Mouse (Mus musculus) small intestine, adult 2 months (tissue): ENCODE measurements around the gene Cbfb. TPM values are rescaled to one million over a fixed set of nuclear protein-coding genes. Genes with fewer than 3 reads are reported as not detected.
A peak's percentile ranks its signal among the peaks of the same experiment; 100 is the strongest.

Source experiments
- H3K27ac ChIP-seq: fragments of 200-500 bp; 2 replicates; pipeline ENCODE4 v1.5.1; 2012; ENCODE audit warnings: low read depth, low read length, control low read depth, inconsistent platforms; ENCODE audit not compliant: insufficient read depth
- H3K27me3 ChIP-seq: fragments of 200-500 bp; 2 replicates; pipeline ENCODE4 v1.6.1; 2012; ENCODE audit warnings: mild to moderate bottlenecking, moderate library complexity, low read length, inconsistent platforms; ENCODE audit not compliant: control insufficient read depth, insufficient read depth
- H3K36me3 ChIP-seq: fragments of 200-500 bp; 2 replicates; pipeline ENCODE4 v1.6.1; 2012; ENCODE audit warnings: mild to moderate bottlenecking, low read length, control low read depth, inconsistent platforms; ENCODE audit not compliant: control insufficient read depth, insufficient read depth
- H3K4me1 ChIP-seq: fragments of 200-500 bp; 2 replicates; pipeline ENCODE4 v1.6.1; 2012; ENCODE audit warnings: low read length, inconsistent platforms, mixed read lengths; ENCODE audit not compliant: control insufficient read depth, insufficient read depth, insufficient read length
- H3K4me3 ChIP-seq: fragments of 200-500 bp; 2 replicates; pipeline ENCODE4 v1.5.1; 2012; ENCODE audit warnings: low read depth, mild to moderate bottlenecking, control low read depth, inconsistent platforms, low read length, moderate library complexity
- CTCF ChIP-seq: fragments of 200-500 bp; IDR thresholded peaks from 2 replicates; pipeline ENCODE4 v1.5.1; 2012; ENCODE audit warnings: low read depth, mild to moderate bottlenecking, control low read depth, inconsistent platforms, low read length, moderate library complexity, mixed read lengths; ENCODE audit not compliant: insufficient replicate concordance, insufficient read length; ENCODE audit errors: extremely low read depth
- POLR2A ChIP-seq: fragments of 200-500 bp; IDR thresholded peaks from 2 replicates; pipeline ENCODE4 v1.6.1; 2012; ENCODE audit warnings: low read depth, mild to moderate bottlenecking, control low read depth, inconsistent platforms, low read length, moderate library complexity
- WGBS: fragments of 180-500 bp; shearing (Covaris S2); methylation state at CpG from one replicate; pipeline ENCODE4 v1.1.7; 2018; 5-methylcytosine and 5-hydroxymethylcytosine counted together
- polyA plus RNA-seq: library from polyadenylated mRNA; depleted of rRNA; stranded (reverse); fragments of >200 nt; gene quantifications from 2 replicates; pipeline ENCODE4 v1.2.3, GENCODE M21; 2012; rRNA removed

The Cbfb gene
- polyA plus RNA-seq, 1 experiment: 2.9 TPM

DNA sequence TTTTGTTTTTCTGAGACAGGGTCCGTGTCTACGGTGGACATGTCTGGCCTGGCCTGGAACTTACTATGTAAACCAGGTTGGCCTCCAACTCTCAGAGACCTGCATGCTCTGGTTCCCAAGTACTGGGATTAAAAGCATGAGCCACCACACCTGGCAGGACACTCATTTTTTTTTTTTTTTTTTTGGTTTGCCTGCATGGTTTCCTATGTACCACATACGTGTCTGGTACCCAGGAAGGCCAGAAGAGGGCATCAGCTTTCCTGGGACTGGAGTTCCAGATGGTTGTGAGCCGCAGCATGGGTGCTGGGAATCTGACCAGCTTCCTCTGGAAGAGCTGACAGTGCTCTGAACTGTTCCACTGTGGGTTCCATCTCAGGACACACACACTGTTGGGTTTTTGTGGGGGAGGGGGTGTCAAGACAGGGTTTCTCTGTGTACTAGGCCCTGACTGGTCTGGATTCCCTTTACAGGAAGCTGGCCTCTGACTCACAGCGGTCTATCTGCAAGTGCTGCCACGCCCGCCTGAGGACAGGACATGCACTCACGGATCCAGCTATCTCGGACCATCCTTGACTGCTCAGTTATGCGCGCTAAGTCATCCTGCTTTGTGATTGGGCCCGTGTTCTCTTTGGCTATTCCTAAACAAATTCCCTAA lies 91.0 kb downstream of the Cbfb start:
- 79% methylated on average over 12 of the region's 12 CpGs for WGBS
- Histone ChIP-seq H3K27ac (peak overlapping the region; percentile 62), H3K27me3 (no peaks in the 10 kb centered on the region), H3K36me3 (peaks cover 13% of the 10 kb centered on the region), H3K4me1 (peaks cover 30% of the 10 kb centered on the region), H3K4me3 (no peak overlapping the region)
- peak; percentile 14; the same call in 1 of the 2 replicates for TF ChIP-seq CTCF
- TF ChIP-seq POLR2A: no peak

DNA sequence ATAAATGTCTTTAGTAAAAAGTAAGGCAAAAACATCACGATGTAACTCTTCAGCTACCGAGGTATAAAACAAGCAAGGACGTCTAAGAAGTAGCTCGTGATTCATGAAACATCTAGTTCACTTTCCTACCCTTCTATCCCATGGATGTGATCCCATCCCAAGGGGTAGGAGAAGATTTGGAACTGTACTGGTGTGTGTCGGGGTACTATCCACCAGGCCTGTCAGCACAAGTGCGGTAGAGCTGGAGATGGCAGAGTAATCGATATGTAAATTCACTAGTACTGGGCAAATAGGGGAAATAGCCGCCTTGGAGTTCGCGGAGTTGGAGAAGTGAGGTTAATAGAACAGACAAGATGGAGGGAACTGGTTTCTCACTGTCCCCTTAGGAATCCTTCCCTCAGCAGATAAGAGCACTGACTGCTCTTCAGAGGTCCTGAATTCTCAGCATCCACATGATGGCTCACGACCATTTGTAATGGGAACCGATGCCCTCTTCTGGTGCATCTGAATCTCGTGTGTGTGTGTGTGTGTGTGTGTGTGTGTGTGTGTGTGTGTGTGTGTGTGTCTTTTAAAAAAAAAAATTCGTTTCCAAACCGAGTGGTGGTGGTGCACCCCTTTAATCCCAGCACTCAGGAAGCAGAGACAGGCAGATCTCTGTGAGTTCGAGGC lies 92.9 kb downstream of the Cbfb start:
- 31% methylated on average over 16 of the region's 16 CpGs for WGBS
- peak overlapping the region; percentile 99 for H3K4me3 ChIP-seq
- no peaks in the 10 kb centered on the region for H3K27me3 ChIP-seq

DNA sequence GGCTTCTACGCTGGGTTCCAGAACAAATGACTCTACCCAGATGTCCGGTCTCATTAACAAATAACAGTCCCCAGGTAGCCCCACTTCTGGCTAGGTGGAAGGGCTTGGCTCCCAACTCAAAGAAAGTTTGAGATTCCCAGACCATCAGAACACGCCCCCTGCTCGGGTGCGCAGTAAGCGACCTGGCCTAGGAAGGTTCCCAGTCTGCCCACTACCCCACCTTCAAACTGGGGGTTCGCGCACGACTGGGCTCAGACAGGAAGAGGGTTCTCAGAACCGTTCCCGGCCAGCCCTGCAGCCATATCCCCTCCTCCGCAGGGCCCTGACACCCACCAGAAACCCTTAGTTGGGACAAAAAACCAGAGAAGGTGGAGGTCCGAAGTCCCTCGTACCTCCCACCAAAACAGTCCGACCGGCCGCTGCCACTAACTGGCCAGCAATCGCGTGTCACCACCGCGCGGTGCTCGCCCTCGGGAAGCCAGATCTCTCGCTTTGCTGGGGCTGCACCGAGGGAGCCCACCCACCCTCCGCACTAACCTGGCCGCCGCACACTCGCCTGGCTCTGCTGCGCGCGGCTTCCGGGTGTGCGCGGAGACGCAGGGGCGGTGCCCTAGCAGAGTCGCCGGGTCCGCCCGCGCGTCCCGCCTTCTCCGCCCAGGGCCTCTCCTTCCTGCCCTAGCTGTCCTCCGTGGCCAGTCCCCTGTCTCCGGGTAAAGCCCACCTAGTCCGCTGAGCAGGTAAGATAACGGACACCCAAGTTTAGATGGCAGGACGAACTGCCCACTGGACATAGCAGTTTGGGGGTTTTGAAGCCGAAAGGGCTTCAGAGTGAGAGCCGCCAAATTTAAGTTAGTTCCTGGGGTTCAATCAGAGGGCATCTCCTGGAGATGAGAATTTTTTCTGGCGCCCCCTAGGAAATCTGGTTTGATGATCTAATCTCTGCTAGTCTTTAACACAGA lies 93.8 kb downstream of the Cbfb start, which contains the start of the genes Tradd and Fbxl8:
Tradd (minus strand) TSS at position 586 of the 959 bp plus-strand sequence.
Fbxl8 (plus strand) TSS at position 625 of the 959 bp plus-strand sequence.
- Histone ChIP-seq H3K4me1 (peaks cover 34% of the 10 kb centered on the region), H3K27me3 (no peaks in the 10 kb centered on the region), H3K36me3 (peaks cover 21% of the 10 kb centered on the region), H3K27ac (peak within 1 kb of the TSS; percentile 86), H3K4me3 (peak within 1 kb of the TSS; percentile 99)
- 0 out of 2 replicates have a peak, but pooled peaks have one; percentile 15 for TF ChIP-seq CTCF
- peak; percentile 76 for TF ChIP-seq POLR2A
- under 1% methylated on average over 54 of the region's 54 CpGs for WGBS

More for the DNA sequence above, 92.9 kb downstream of the Cbfb start:
- TF ChIP-seq CTCF (no peak), POLR2A (no peak)
- Histone ChIP-seq H3K27ac (peak overlapping the region; percentile 86), H3K4me1 (peaks cover 32% of the 10 kb centered on the region), H3K36me3 (peaks cover 25% of the 10 kb centered on the region)

DNA sequence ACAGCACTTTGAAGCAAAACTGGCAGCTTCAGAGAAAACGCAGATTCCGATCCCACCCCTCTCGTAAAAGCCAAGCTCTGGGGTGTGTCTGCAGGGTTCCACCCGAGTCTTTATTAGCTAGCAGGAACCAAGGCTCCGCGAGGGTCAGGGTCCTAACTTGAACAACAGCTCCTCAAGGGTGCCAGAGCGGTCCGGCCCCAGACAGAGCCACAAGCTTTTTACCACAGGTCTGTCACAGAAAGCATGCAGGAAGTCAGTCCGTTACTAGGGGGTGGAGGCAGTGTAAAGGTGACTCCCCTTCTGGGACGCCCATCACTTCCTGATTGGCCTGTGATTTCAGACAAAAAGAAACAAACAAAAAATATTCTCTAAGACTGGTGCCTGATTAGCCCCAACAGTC lies 94.7 kb downstream of the Cbfb start:
- H3K27ac ChIP-seq: peak overlapping the region; percentile 81
- H3K4me1 ChIP-seq: peaks cover 32% of the 10 kb centered on the region
- 0 out of 2 replicates have a peak, but pooled peaks cover under 1% of the 10 kb centered on the region for H3K27me3 ChIP-seq
- H3K4me3 ChIP-seq: peak overlapping the region; percentile 99
- H3K36me3 ChIP-seq: peaks cover 19% of the 10 kb centered on the region
- 4% methylated on average over 10 of the region's 10 CpGs for WGBS
- TF ChIP-seq POLR2A: no peak; the same call in 1 of the 2 replicates
- no peak for TF ChIP-seq CTCF

DNA sequence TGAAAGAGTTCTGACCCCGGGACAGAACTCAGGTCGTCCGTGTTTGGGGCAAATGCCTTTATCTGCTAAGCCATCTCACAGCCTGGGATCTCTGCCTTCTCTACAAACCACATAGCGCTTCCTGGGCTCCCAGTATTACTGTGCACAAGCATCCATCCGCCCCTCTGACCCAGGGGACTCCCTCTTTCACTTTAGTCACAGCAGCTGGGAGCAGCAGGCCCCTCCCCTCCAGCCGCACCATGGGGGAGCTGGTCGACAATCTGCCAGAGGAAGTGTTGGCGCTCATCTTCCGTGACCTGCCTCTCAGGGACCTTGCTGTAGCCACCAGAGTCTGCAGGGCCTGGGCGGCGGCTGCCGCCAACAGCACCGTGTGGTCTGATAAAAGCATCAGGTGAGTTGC lies 96.3 kb downstream of the Cbfb start:
- no peak for TF ChIP-seq CTCF
- TF ChIP-seq POLR2A: no peak
- Histone ChIP-seq H3K4me1 (peaks cover 24% of the 10 kb centered on the region), H3K4me3 (no peak overlapping the region), H3K36me3 (peaks cover 19% of the 10 kb centered on the region), H3K27me3 (peaks cover 7% of the 10 kb centered on the region), H3K27ac (no peak overlapping the region)
- 73% methylated on average over 13 of the region's 13 CpGs for WGBS

Other genes with a start within 250 kb of the Cbfb start
- gene Ces2e, start 244.4 kb upstream of the Cbfb start, polyA plus RNA-seq: 386 and 713 TPM in 2 replicates
- 0.13 TPM in 2 replicates for gene Ces2f, start 223.3 kb upstream of the Cbfb start, polyA plus RNA-seq
- gene Ces2g, start 209.0 kb upstream of the Cbfb start, polyA plus RNA-seq: 4.5 and 33.3 TPM in 2 replicates
- gene Ces2h, start 169.8 kb upstream of the Cbfb start, polyA plus RNA-seq: 0.24 and 0.43 TPM in 2 replicates
- 0.22 and 1.3 TPM in 2 replicates for gene Ces3a, start 122.1 kb upstream of the Cbfb start, polyA plus RNA-seq
- gene Ces3b, start 86.9 kb upstream of the Cbfb start, polyA plus RNA-seq: 0.18 TPM in 1 of 2 replicates, not detected in the other
- gene Ces4a, start 38.9 kb upstream of the Cbfb start, polyA plus RNA-seq: not detected in 2 replicates
- gene D230025D16Rik, start 54.5 kb downstream of the Cbfb start, polyA plus RNA-seq: 6.3 and 9.4 TPM in 2 replicates
- 8.6 and 13.8 TPM in 2 replicates for gene B3gnt9, start 84.5 kb downstream of the Cbfb start, polyA plus RNA-seq
- 62.7 and 112 TPM in 2 replicates for gene Tradd, start 93.9 kb downstream of the Cbfb start, polyA plus RNA-seq
- 12.4 and 34.9 TPM in 2 replicates for gene Fbxl8, start 94.0 kb downstream of the Cbfb start, polyA plus RNA-seq
- 1.2 and 1.3 TPM in 2 replicates for gene Hsf4, start 99.1 kb downstream of the Cbfb start, polyA plus RNA-seq
- gene Nol3, start 105.5 kb downstream of the Cbfb start, polyA plus RNA-seq: 0.52 and 1.1 TPM in 2 replicates
- 1.6 and 2.6 TPM in 2 replicates for gene 4931428F04Rik, start 119.2 kb downstream of the Cbfb start, polyA plus RNA-seq
- gene Exoc3l, start 125.4 kb downstream of the Cbfb start, polyA plus RNA-seq: 2.1 and 3.1 TPM in 2 replicates
- gene E2f4, start 127.0 kb downstream of the Cbfb start, polyA plus RNA-seq: 81.4 and 152 TPM in 2 replicates
- 39.6 and 107 TPM in 2 replicates for gene Elmo3, start 134.9 kb downstream of the Cbfb start, polyA plus RNA-seq
- gene Lrrc29, start 155.6 kb downstream of the Cbfb start, polyA plus RNA-seq: 2.7 and 6.9 TPM in 2 replicates
- 77.5 and 105 TPM in 2 replicates for gene Tmem208, start 155.7 kb downstream of the Cbfb start, polyA plus RNA-seq
- 15.4 and 19.6 TPM in 2 replicates for gene Fhod1, start 177.3 kb downstream of the Cbfb start, polyA plus RNA-seq
- 1.4 and 3.1 TPM in 2 replicates for gene Slc9a5, start 178.2 kb downstream of the Cbfb start, polyA plus RNA-seq
- 0.14 and 0.41 TPM in 2 replicates for gene Plekhg4, start 202.6 kb downstream of the Cbfb start, polyA plus RNA-seq
- not detected in 2 replicates for gene Kctd19, start 242.8 kb downstream of the Cbfb start, polyA plus RNA-seq
- gene Lrrc36, start 242.9 kb downstream of the Cbfb start, polyA plus RNA-seq: 0.06 TPM in 1 of 2 replicates, not detected in the other